Mouse (Mus musculus): ENCODE results near the gene Zfp664.

- TF ChIP-seq CTCF (IDR thresholded peaks at IDR 0.05; ENCODE audit: low read depth, low read length) = no peak
- TF ChIP-seq GATA1 (IDR thresholded peaks at IDR 0.05; ENCODE audit: borderline replicate concordance, low read length) = no peak
- no peak for TF ChIP-seq GATA2 (IDR thresholded peaks at IDR 0.05; ENCODE audit: borderline replicate concordance, low read depth, low read length)
- no peak for TF ChIP-seq TAL1 (conservative IDR thresholded peaks at IDR 0.05; ENCODE audit: low read depth, low read length)
- TF ChIP-seq POLR2AphosphoS5 (IDR thresholded peaks at IDR 0.05; ENCODE audit: insufficient replicate concordance, low read depth, low read length) = no peak
Measured at GRCm38 (mm10) chr5:124822128-124822894, 40.2 kb upstream of the Zfp664 start.
